In the genomic region with DNA sequence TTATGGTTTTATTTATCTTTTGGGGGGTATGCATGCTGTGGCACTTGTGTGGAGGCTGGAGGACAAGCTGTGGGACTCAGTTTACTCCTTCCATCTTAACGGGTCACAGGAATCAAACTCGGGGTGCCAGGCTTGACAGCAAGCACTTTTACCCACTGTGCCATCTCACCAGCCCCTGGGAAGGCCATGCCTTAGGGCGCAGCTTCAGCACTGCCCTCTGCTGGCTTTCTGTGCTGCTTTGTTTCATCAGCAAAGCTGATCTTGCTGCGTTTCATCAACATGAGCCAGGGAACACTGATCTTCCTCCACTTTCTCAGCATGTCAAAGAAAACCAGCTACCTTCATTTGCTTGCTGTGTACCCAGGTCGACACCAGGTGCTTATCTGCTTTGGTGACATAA, we compare ENCODE assay signal across 9 mouse cellular contexts.
DNase-seq lines count a peak whose midpoint lies in the region; ATAC-seq lines count a peak whose summit lies in the region.
"Had no signal": no experiment of that assay in that cellular context is flagged by ENCODE, and none has a peak within 500 bp of the region (broad histone marks: within the 10 kb centered on the region; RNA-seq: fewer than 3 reads in every experiment).

No protein-coding gene starts in this region.

- no peak overlapping the region for H3K27ac ChIP-seq in liver, embryonic 12.5 days
- no peak overlapping the region for H3K27ac ChIP-seq in midbrain, embryonic 11.5 days (ENCODE audit: low read depth, low read length)
- H3K27ac ChIP-seq: midbrain, embryonic 12.5 days had no signal

- peak; percentile 44 for DNase-seq in liver
- DNase-seq in NIH3T3 (ENCODE audit: low read depth), result peak; percentile 71
- DNase-seq in cerebellum, postnatal 10 days, result peak; percentile 65
- DNase-seq in heart, postnatal 36 days, result peak; percentile 37 to 53
- peak; percentile 35 to 55 for DNase-seq in left cerebral cortex, postnatal 25 days (ENCODE audit: low spot score in 2 of 2)
- DNase-seq in retina, postnatal 1 day, result peak; percentile 53
- DNase-seq in midbrain, embryonic 11.5 days (ENCODE audit: low spot score, missing footprints), result no peak

- no peaks in the 10 kb centered on the region for H3K4me1 ChIP-seq in liver, embryonic 12.5 days
- no peaks in the 10 kb centered on the region for H3K4me1 ChIP-seq in midbrain, embryonic 11.5 days (ENCODE audit: control insufficient read depth, insufficient read depth, low read length)
- H3K4me1 ChIP-seq: midbrain, embryonic 12.5 days had no signal

- H3K4me3 ChIP-seq in liver, embryonic 12.5 days, result no peak overlapping the region
- H3K4me3 ChIP-seq in midbrain, embryonic 11.5 days (ENCODE audit: low read depth, low read length), result no peak overlapping the region
- H3K4me3 ChIP-seq: midbrain, embryonic 12.5 days had no signal

- no peaks in the 10 kb centered on the region; the same call in 1 of the 2 replicates for H3K27me3 ChIP-seq in liver, embryonic 12.5 days (replicated peaks)
- H3K27me3 ChIP-seq in midbrain, embryonic 11.5 days (ENCODE audit: control insufficient read depth, insufficient read depth, low read length), result peaks cover 4% of the 10 kb centered on the region

- no peak overlapping the region for H3K4me2 ChIP-seq in liver, embryonic 12.5 days
- H3K4me2 ChIP-seq in midbrain, embryonic 11.5 days, result no peak overlapping the region
- H3K4me2 ChIP-seq: midbrain, embryonic 12.5 days had no signal

- ATAC-seq in liver, embryonic 12.5 days, result no peak
- ATAC-seq in midbrain, embryonic 11.5 days (ENCODE audit: low FRiP score), result no peak

- H3K9ac ChIP-seq in liver, embryonic 12.5 days, result no peak overlapping the region
- no peak overlapping the region for H3K9ac ChIP-seq in midbrain, embryonic 11.5 days (ENCODE audit: low read length)
- H3K9ac ChIP-seq: midbrain, embryonic 12.5 days had no signal

- H3K36me3 ChIP-seq in liver, embryonic 12.5 days, result no peaks in the 10 kb centered on the region
- no peaks in the 10 kb centered on the region for H3K36me3 ChIP-seq in midbrain, embryonic 11.5 days (ENCODE audit: control insufficient read depth, insufficient read depth, low read length)
- H3K36me3 ChIP-seq: midbrain, embryonic 12.5 days had no signal

- intact Hi-C loops in heart, postnatal 36 days (cut with DNase I), result loop anchor here (5.0 kb wide), 1 partner anchor 348 kb away; no protein-coding TSS in a partner anchor
- intact Hi-C loops in left cerebral cortex, postnatal 25 days (cut with DNase I), result no loop called here

- 24% methylated on average over 5 of the region's 5 CpGs for WGBS in liver, embryonic 12.5 days (ENCODE audit: insufficient replicate concordance)
- WGBS in midbrain, embryonic 11.5 days, result 24% methylated on average over 5 of the region's 5 CpGs

- H3K9me3 ChIP-seq in liver, embryonic 12.5 days (replicated peaks), result no peaks in the 10 kb centered on the region
- no peaks in the 10 kb centered on the region for H3K9me3 ChIP-seq in midbrain, embryonic 11.5 days (ENCODE audit: control insufficient read depth, low read length)
- H3K9me3 ChIP-seq: midbrain, embryonic 12.5 days had no signal
